ENCODE assay signal across 15 mouse cellular contexts in genomic region chr17:47258296-47258695, GRCm38 (mm10).
"Had no signal": no experiment of that assay in that cellular context is flagged by ENCODE, and none has a peak within 500 bp of the region (broad histone marks: within the 10 kb centered on the region; RNA-seq: fewer than 3 reads in every experiment).

No protein-coding gene starts in this region.

- H3K9me3 ChIP-seq: limb, embryonic 12.5 days; lung, embryonic 15.5 days; midbrain, embryonic 13.5 days; stomach, embryonic 15.5 days had no signal

- H3K27ac ChIP-seq: limb, embryonic 12.5 days; liver, embryonic 13.5 days; lung, embryonic 15.5 days; macrophage; midbrain, embryonic 13.5 days; neural tube, embryonic 15.5 days; stomach, embryonic 15.5 days had no signal

- ATAC-seq: liver, postnatal 0 days; midbrain, embryonic 13.5 days had no signal

- H3K4me2 ChIP-seq: limb, embryonic 12.5 days; liver, embryonic 13.5 days; lung, embryonic 15.5 days; midbrain, embryonic 13.5 days; neural tube, embryonic 15.5 days; stomach, embryonic 15.5 days had no signal

- H3K9ac ChIP-seq: limb, embryonic 12.5 days; liver, embryonic 13.5 days; liver, postnatal 0 days; lung, embryonic 15.5 days; midbrain, embryonic 13.5 days; neural tube, embryonic 15.5 days; stomach, embryonic 15.5 days had no signal

- H3K4me3 ChIP-seq: limb, embryonic 12.5 days; liver, embryonic 13.5 days; lung, embryonic 15.5 days; midbrain, embryonic 13.5 days; neural tube, embryonic 15.5 days; stomach, embryonic 15.5 days had no signal

- H3K27me3 ChIP-seq: limb, embryonic 12.5 days; liver, embryonic 13.5 days; lung, embryonic 15.5 days; midbrain, embryonic 13.5 days; neural tube, embryonic 15.5 days; stomach, embryonic 15.5 days had no signal

- H3K4me1 ChIP-seq: limb, embryonic 12.5 days; liver, embryonic 13.5 days; midbrain, embryonic 13.5 days; neural tube, embryonic 15.5 days; stomach, embryonic 15.5 days had no signal

- DNase-seq: kidney, adult 8-10 months; kidney, postnatal 36 days; layer of hippocampus, adult 9-11 months; liver; liver, embryonic 13.5 days; liver, postnatal 0 days; lung, postnatal 14 days; right cerebral cortex, postnatal 14 days; thymus, postnatal 36 days had no signal

- H3K36me3 ChIP-seq: liver, embryonic 13.5 days; neural tube, embryonic 15.5 days had no signal
